Mouse (Mus musculus) heart, embryonic 16.5 days (tissue): ENCODE results near the gene Ran. TPM values are rescaled to one million over a fixed set of nuclear protein-coding genes. Genes with fewer than 3 reads are reported as not detected.

Source experiments
- ATAC-seq: fragments of 200-750 bp; cut with Nextera tagmentation; replicated peaks from 2 replicates; pipeline ENCODE4 v1.8.0; 2017; ENCODE audit warnings: moderate number of reproducible peaks; ENCODE audit not compliant: insufficient read depth, low FRiP score; ENCODE audit errors: extremely low read depth
- H3K27ac ChIP-seq: fragments of 300-500 bp; sonication (generic); 2 replicates; pipeline ENCODE4 v1.5.1; 2014; ENCODE audit warnings: mild to moderate bottlenecking, low read length, control low read depth, moderate library complexity
- H3K27me3 ChIP-seq: fragments of 300-500 bp; sonication (generic); 2 replicates; pipeline ENCODE4 v1.6.1; 2014; ENCODE audit warnings: low read length, mixed read lengths; ENCODE audit not compliant: control insufficient read depth, insufficient read depth
- H3K36me3 ChIP-seq: fragments of 300-500 bp; sonication (generic); 2 replicates; pipeline ENCODE4 v1.6.1; 2014; ENCODE audit not compliant: control insufficient read depth, insufficient read depth
- H3K4me1 ChIP-seq: fragments of 300-500 bp; sonication (generic); 2 replicates; pipeline ENCODE4 v1.6.1; 2014; ENCODE audit warnings: low read length, mixed read lengths; ENCODE audit not compliant: control insufficient read depth, insufficient read depth
- H3K4me2 ChIP-seq: fragments of 300-500 bp; sonication (generic); 2 replicates; pipeline ENCODE4 v1.6.1; 2014; ENCODE audit warnings: low read depth, mild to moderate bottlenecking, control low read depth, low read length
- H3K4me3 ChIP-seq: fragments of 300-500 bp; sonication (generic); 2 replicates; pipeline ENCODE4 v1.5.1; 2014; ENCODE audit warnings: mild to moderate bottlenecking, control low read depth, low read length
- H3K9ac ChIP-seq: fragments of 300-500 bp; sonication (generic); 2 replicates; pipeline ENCODE4 v1.6.1; 2014; ENCODE audit warnings: low read length, control low read depth
- H3K9me3 ChIP-seq: fragments of 300-500 bp; sonication (generic); replicated peaks from 2 replicates; pipeline ENCODE4 v1.6.1; 2016; ENCODE audit warnings: low read length; ENCODE audit not compliant: control insufficient read depth
- WGBS: fragments of 180-500 bp; shearing (Covaris S2); extraction: QIAGEN DNeasy Blood & Tissue Kit; methylation state at CpG from one replicate; pipeline ENCODE4 v1.1.7; 2014; 5-methylcytosine and 5-hydroxymethylcytosine counted together
- polyA plus RNA-seq: library from polyadenylated mRNA; unstranded; fragments of >200 nt; fragmentation: Nextera tagmentation; extraction: Ambion mirVana; gene quantifications from 2 replicates; pipeline ENCODE4 v1.2.1, GENCODE M21; 2015

Ran gene
- polyA plus RNA-seq, 1 experiment from 2014 or later = 358 TPM

DNA sequence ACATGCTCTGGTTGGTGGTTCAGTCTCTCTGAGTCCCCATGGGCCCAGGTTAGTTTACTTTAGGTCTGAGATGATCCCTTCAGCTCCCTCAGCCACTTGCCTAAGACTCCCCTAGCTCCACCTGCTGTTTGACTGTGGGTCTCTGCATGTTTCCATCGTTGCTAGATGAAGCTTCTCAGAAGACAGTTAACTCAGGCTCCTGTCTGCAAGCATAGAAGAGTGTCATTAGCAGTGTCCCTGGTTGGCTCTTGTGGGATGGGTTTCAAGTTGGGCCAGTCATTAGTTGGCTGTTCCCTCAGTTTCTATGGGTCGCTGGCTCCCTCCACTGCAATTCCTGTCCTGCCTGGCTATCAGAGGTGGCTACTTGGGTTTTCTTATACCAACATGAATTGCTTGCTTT, 5.2 kb downstream of the Ran start:
- Histone ChIP-seq H3K36me3 (peaks cover 10% of the 10 kb centered on the region; the same call in 1 of the 2 replicates), H3K9me3 (no peaks in the 10 kb centered on the region), H3K4me1 (peaks cover 8% of the 10 kb centered on the region), H3K4me3 (no peak overlapping the region), H3K4me2 (no peak overlapping the region), H3K9ac (no peak overlapping the region), H3K27me3 (no peaks in the 10 kb centered on the region), H3K27ac (no peak overlapping the region)
- WGBS = 38% methylated on average over 2 of the region's 2 CpGs
- ATAC-seq = no peak

DNA sequence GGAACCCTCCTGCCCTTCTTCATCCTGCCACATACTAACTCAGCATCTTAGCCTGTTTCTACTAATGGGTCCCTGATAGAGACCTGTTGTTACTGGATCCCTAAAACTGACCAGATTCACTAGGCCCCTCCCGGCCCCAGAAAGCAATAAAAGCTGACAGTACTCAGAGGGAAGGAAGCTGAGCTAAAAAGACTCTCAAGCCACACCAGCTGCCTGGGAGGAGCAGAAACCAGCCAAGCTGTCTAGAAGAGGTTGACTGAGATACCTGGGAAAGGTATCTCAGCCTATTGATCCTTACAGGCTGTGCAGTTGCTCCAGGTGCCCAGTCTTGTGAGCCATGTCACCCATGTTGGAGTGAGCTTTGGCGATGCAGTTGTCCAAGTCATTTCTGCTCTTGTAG, 5.9 kb downstream of the Ran start:
- H3K9me3 ChIP-seq = no peaks in the 10 kb centered on the region
- WGBS = 93% methylated on average over 2 of the region's 2 CpGs

DNA sequence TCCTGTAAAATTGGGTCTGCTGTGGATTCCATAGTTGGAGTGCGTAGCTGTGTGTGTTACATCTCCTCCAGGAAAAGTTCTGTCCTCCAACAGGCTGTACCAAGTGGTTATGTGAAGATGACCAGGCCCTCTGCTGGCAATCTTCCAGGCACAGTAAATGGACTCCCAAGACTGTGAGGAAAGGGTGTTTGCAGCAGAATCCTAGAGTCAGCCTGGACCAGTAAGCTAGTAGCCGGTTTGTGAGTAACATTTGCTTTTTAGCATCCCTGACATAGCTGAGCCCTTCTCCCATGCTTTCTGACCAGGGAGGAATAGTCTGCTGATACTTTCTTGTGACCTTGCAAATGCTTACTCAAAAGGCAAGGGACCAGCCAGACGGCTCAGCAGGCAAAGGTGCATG, 6.3 kb downstream of the Ran start:
- no peak overlapping the region for H3K4me3 ChIP-seq
- no peak overlapping the region for H3K27ac ChIP-seq
- ATAC-seq = no peak
- no peak overlapping the region for H3K9ac ChIP-seq
- no peaks in the 10 kb centered on the region for H3K27me3 ChIP-seq
- no peaks in the 10 kb centered on the region for H3K9me3 ChIP-seq
- H3K36me3 ChIP-seq = peaks cover 10% of the 10 kb centered on the region; the same call in 1 of the 2 replicates
- no peak overlapping the region for H3K4me2 ChIP-seq
- H3K4me1 ChIP-seq = peaks cover 7% of the 10 kb centered on the region
- WGBS = 88% methylated on average over 3 of the region's 3 CpGs

More for the DNA sequence above, 5.9 kb downstream of the Ran start:
- ATAC-seq = no peak
- Histone ChIP-seq H3K9ac (no peak overlapping the region), H3K36me3 (peaks cover 10% of the 10 kb centered on the region; the same call in 1 of the 2 replicates), H3K4me2 (no peak overlapping the region), H3K4me1 (peaks cover 8% of the 10 kb centered on the region), H3K4me3 (no peak overlapping the region), H3K27me3 (no peaks in the 10 kb centered on the region), H3K27ac (no peak overlapping the region)

DNA sequence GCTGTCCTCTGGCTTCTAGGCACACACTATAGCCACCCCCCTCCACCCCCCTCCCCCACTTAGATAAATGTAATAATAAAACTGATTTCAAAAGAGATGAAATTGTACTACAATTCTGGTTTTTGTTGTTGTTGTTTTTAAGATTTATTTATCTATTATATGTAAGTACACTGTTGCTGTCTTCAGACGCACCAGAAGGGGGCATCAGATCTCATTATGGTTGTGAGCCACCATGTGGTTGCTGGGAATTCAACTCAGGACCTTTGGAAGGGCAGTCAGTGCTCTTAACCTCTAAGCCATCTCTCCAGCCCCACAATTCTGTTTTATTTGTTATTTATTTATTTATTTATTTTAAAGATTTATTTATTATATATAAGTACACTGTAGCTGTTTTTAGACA, 6.8 kb downstream of the Ran start:
- Histone ChIP-seq H3K27me3 (no peaks in the 10 kb centered on the region), H3K4me3 (no peak overlapping the region), H3K27ac (no peak overlapping the region), H3K4me1 (peaks cover 3% of the 10 kb centered on the region), H3K4me2 (no peak overlapping the region), H3K36me3 (peaks cover 7% of the 10 kb centered on the region; the same call in 1 of the 2 replicates), H3K9me3 (no peaks in the 10 kb centered on the region), H3K9ac (no peak overlapping the region)
- 72% methylated on average over 1 of the region's 1 CpGs for WGBS
- no peak for ATAC-seq

DNA sequence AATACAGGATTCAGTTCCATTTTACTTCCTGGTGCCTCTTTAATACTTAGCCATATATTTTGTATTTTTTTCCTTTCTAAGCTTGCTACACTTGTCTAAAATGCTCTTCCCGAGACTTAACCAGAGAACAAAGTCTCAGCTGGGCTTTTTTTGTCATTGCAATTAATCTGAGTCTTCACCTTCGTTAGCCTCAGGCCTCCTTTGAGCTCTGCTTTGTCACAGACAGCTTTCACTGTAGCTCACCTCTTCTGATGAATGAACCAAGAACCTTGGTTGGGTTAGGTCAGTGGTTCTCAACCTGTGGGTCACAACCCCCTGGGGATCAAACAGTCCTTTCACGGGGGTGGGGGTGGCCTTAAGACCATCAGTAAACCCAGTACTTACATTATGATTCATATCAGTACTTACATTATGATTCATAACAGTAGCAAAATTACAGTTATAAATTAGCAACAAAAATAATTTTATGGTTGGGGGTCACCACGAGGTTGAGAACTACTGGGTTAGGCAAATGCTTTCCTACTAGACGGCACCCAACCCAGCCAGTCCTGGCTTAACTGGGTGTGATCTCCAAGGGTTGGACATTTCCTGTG, 9.4 kb downstream of the Ran start:
- Histone ChIP-seq H3K4me1 (no peaks in the 10 kb centered on the region), H3K4me3 (no peak overlapping the region), H3K27ac (no peak overlapping the region), H3K27me3 (no peaks in the 10 kb centered on the region), H3K9ac (no peak overlapping the region), H3K36me3 (peaks cover 2% of the 10 kb centered on the region; the same call in 1 of the 2 replicates), H3K4me2 (no peak overlapping the region), H3K9me3 (no peaks in the 10 kb centered on the region)
- ATAC-seq = no peak
- WGBS = 71% methylated on average over 5 of the region's 5 CpGs

DNA sequence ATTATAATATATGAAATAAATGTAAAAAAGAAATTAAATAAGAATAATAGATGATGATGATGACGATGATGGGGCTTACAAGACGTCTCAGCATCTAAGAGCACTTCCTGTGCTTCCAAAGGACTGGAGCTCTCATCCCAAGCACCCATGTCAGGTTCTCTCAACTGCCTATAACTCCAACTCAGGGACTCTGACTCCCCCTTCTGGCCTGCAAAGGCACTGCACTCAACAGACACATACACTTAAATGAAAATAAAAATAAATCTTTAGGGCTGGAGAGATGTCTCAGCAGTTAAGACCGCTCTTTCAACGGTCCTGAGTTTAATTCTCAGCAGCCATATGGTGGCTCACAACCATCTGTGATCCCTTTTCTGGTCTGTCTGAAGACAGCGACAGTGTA, 16.8 kb downstream of the Ran start:
- H3K9me3 ChIP-seq = no peaks in the 10 kb centered on the region; the same call in 1 of the 2 replicates
- H3K27ac ChIP-seq = no peak overlapping the region
- H3K4me1 ChIP-seq = no peaks in the 10 kb centered on the region
- H3K4me3 ChIP-seq = no peak overlapping the region
- H3K36me3 ChIP-seq = no peaks in the 10 kb centered on the region
- H3K9ac ChIP-seq = no peak overlapping the region
- no peak for ATAC-seq
- H3K4me2 ChIP-seq = no peak overlapping the region
- no peaks in the 10 kb centered on the region for H3K27me3 ChIP-seq
- 88% methylated on average over 5 of the region's 5 CpGs for WGBS

DNA sequence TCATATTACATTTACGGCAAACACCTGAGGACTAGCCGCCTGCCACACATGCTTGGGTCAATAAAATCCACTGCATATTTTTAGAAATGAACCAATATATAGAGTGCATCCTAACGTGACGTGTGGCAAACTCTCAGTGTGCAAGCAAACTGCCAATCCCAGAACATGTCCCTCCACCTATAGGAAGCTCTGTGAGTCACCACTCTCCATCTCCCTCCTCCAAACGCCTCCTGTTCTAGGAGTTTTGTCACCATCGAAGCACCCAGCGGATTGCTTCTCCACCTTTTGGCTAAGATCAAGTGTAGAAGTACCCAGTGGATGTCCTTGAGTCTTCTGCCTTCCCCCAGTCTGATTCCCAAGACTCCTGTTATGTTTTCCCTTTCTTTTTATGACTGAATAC, 17.9 kb downstream of the Ran start:
- WGBS = 78% methylated on average over 7 of the region's 7 CpGs
- Histone ChIP-seq H3K27ac (no peak overlapping the region), H3K4me2 (no peak overlapping the region), H3K9me3 (no peaks in the 10 kb centered on the region; the same call in 1 of the 2 replicates), H3K4me3 (no peak overlapping the region), H3K4me1 (no peaks in the 10 kb centered on the region), H3K27me3 (no peaks in the 10 kb centered on the region), H3K36me3 (no peaks in the 10 kb centered on the region), H3K9ac (no peak overlapping the region)
- no peak for ATAC-seq

DNA sequence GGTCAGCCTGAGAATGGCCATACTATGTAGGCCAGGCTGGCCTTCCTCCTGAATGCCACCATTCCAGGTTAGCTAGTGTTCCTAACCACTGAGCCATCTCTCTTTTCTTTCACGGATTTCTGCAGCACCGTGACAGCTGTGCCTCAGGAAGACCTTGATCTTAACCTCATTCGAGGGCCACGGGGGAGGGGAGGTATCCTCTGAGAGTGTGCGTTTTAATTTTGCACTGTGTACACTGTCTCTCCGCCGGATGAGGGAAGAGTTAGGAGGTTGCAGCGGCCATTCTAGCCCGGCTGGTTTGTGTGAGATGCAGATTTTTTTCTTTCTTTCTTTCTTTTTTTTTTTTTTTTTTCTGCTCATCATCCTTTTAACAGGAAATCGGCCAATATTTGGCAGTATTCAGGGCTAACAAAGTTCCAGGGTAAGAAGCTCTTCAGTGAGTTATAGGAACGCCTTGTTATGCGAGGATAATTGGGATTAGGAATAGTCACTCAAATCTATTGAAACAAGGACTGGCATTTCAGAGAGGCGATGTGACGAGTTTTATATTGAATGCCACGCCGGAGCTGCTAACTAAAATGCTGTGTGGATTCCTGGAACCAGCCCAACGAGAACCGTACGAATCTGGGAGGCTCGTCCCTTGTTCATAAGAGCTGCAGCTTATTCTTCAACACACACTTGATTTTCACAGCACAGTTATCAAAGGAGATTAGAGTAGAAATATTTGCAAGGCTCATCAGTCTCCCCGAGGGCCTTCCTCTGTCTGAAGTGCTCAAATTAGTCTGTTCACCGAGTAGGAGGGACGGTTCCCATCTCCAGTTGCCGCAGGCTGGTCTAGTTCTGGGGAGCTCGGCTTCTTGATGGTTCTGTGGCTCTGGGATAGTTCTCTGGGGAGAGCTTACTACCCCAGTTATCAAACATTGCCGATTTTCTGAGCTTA, 26.0 kb downstream of the Ran start:
- Histone ChIP-seq H3K27me3 (no peaks in the 10 kb centered on the region), H3K9ac (no peak overlapping the region), H3K36me3 (no peaks in the 10 kb centered on the region), H3K4me2 (no peak overlapping the region), H3K9me3 (0 out of 2 replicates have a peak, but pooled peaks cover 3% of the 10 kb centered on the region), H3K4me3 (no peak overlapping the region), H3K27ac (no peak overlapping the region), H3K4me1 (0 out of 2 replicates have a peak, but pooled peaks cover 2% of the 10 kb centered on the region)
- 47% methylated on average over 26 of the region's 26 CpGs for WGBS
- ATAC-seq = no peak

DNA sequence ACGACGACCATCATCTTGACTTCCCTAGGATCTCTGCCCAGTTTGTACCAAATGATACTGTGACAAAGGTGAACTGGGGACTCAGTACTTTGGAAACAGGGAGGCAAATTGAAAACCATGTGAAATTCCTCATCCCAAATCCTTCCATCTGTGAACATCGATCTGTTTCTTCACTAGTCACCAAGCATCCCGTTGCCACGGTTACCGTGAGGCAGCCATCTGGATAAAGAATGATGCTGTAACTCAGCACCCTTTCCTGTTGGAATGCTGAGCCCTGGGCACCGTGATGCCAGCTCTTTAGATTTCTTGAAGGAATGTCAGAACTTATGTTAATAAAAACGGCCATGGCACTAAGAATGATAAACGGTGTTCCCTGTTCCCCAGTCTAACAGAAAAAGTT, 29.5 kb downstream of the Ran start:
- Histone ChIP-seq H3K4me2 (no peak overlapping the region), H3K9ac (no peak overlapping the region), H3K4me3 (no peak overlapping the region), H3K27ac (no peak overlapping the region), H3K36me3 (no peaks in the 10 kb centered on the region), H3K9me3 (0 out of 2 replicates have a peak, but pooled peaks cover 3% of the 10 kb centered on the region), H3K4me1 (0 out of 2 replicates have a peak, but pooled peaks cover 2% of the 10 kb centered on the region), H3K27me3 (0 out of 2 replicates have a peak, but pooled peaks cover 2% of the 10 kb centered on the region)
- 79% methylated on average over 9 of the region's 9 CpGs for WGBS
- ATAC-seq = no peak
